Mouse (Mus musculus): ENCODE data around the gene Ak4. TPM values are rescaled to one million over a fixed set of nuclear protein-coding genes. Genes with fewer than 3 reads are reported as not detected.

The Ak4 gene
- polyA plus RNA-seq, 1 experiment from 2014 or later: 28.1 TPM

- H3K9me3 ChIP-seq (replicated peaks; ENCODE audit: control insufficient read depth, low read length): no peaks in the 10 kb centered on the region
- H3K27me3 ChIP-seq (ENCODE audit: control insufficient read depth, insufficient read depth, low read length): peaks cover 29% of the 10 kb centered on the region
- H3K36me3 ChIP-seq (ENCODE audit: control insufficient read depth, insufficient read depth, low read length): no peaks in the 10 kb centered on the region
- WGBS: 2% methylated on average over 28 of the region's 28 CpGs
- peak overlapping the region; percentile 59 for H3K4me3 ChIP-seq (replicated peaks; ENCODE audit: low read length)
- H3K27ac ChIP-seq (ENCODE audit: low read length): no peak overlapping the region
- peaks cover 7% of the 10 kb centered on the region for H3K4me1 ChIP-seq (ENCODE audit: control insufficient read depth, insufficient read depth, low read length)
- no peak for ATAC-seq (ENCODE audit: insufficient read depth, low FRiP score)
- H3K9ac ChIP-seq (ENCODE audit: low read length): peak overlapping the region; percentile 56
- H3K4me2 ChIP-seq (ENCODE audit: low read depth, low read length): peak overlapping the region; percentile 93
These were observed 77.1 kb downstream of the Ak4 start for GRCm38 (mm10) chr4:101496188-101496533.

DNA sequence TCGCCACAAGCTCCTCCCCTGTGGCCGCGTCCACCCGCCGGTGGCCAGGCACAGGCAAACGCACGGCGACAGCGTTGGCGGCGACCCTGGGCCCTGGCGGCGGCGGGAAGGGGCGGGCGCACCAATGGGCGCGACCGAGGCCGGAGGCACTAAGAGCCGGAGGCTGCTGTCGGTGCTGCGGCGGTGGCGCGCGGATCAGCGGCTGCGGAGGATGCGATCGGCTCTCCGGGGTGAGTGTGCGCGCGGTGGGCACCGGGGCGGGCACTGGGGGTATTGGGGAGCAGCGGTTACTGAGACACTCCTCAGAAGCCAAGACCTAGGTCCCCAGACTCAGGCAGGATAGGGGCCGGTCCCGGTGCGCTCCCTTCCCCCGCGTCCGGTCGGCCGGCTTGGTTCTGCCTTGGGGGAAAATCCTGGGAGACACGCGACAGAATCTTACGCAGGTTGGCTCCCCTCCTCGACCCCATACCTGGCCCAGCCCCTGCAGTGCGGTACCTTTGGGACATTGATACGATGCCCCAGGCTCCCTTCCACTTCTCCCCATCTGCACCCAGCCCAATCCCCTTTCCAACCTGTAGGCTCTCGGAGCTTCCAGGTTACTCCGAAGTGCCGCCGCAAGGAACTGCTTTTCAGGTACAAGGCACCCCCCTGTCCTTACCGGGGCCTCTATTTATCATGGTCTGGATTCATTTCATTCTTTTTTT, 77.6 kb downstream of the Ak4 start, which contains the start of gene Dnajc6:
TSS of gene Dnajc6 (plus strand) at position 115 of the 704 bp plus-strand sequence.
- Histone ChIP-seq H3K9ac (ENCODE audit: low read length) (peak within 1 kb of the TSS; percentile 56), H3K4me3 (replicated peaks; ENCODE audit: low read length) (peak within 1 kb of the TSS; percentile 59), H3K27me3 (ENCODE audit: control insufficient read depth, insufficient read depth, low read length) (peaks cover 29% of the 10 kb centered on the region), H3K27ac (ENCODE audit: low read length) (no peak within 1 kb of the TSS), H3K4me1 (ENCODE audit: control insufficient read depth, insufficient read depth, low read length) (peaks cover 7% of the 10 kb centered on the region), H3K36me3 (ENCODE audit: control insufficient read depth, insufficient read depth, low read length) (no peaks in the 10 kb centered on the region), H3K9me3 (replicated peaks; ENCODE audit: control insufficient read depth, low read length) (no peaks in the 10 kb centered on the region), H3K4me2 (ENCODE audit: low read depth, low read length) (peak within 1 kb of the TSS; percentile 93)
- ATAC-seq (ENCODE audit: insufficient read depth, low FRiP score): peak; percentile 33; the same call in 1 of the 2 replicates
- WGBS: 2% methylated on average over 57 of the region's 57 CpGs

- Histone ChIP-seq H3K27me3 (ENCODE audit: control insufficient read depth, insufficient read depth, low read length) (peaks cover 29% of the 10 kb centered on the region), H3K27ac (ENCODE audit: low read length) (no peak overlapping the region), H3K4me1 (ENCODE audit: control insufficient read depth, insufficient read depth, low read length) (peaks cover 7% of the 10 kb centered on the region), H3K9me3 (replicated peaks; ENCODE audit: control insufficient read depth, low read length) (no peaks in the 10 kb centered on the region), H3K9ac (ENCODE audit: low read length) (no peak overlapping the region), H3K36me3 (ENCODE audit: control insufficient read depth, insufficient read depth, low read length) (no peaks in the 10 kb centered on the region), H3K4me2 (ENCODE audit: low read depth, low read length) (peak overlapping the region; percentile 93), H3K4me3 (replicated peaks; ENCODE audit: low read length) (peak overlapping the region; percentile 59)
- WGBS: 3% methylated on average over 14 of the region's 14 CpGs
- ATAC-seq (ENCODE audit: insufficient read depth, low FRiP score): no peak
These were observed 78.3 kb downstream of the Ak4 start for GRCm38 (mm10) chr4:101497336-101497735.

DNA sequence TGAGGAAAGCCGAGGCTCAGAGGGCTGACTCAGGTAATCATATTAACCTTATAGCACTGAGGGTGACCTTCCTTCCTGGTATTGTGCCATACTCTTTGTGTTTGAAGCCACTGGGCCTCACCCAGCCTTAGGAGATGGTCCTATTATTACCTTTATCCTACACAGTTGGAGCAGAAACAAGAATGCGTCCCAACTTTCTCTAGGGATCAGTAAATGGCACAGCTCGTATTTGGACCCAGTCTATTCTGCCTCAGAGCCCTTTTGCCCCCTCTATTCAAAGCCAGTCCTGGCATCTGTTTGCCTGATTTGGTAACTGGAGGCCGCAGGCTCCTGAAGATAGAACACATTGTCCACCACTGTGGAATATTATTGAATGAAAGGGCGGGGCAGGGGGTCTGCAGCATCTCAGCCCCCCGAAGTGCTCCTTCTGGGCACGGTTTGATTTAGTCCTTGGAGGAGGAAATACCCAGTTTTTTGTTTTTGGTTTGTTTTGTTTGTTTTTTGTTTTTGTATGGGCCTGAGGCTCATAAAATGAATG, 85.5 kb downstream of the Ak4 start:
- no peak overlapping the region for H3K9ac ChIP-seq (ENCODE audit: low read length)
- H3K4me2 ChIP-seq (ENCODE audit: low read depth, low read length): no peak overlapping the region
- no peaks in the 10 kb centered on the region for H3K9me3 ChIP-seq (replicated peaks; ENCODE audit: control insufficient read depth, low read length)
- ATAC-seq (ENCODE audit: insufficient read depth, low FRiP score): no peak
- peaks cover 14% of the 10 kb centered on the region for H3K4me1 ChIP-seq (ENCODE audit: control insufficient read depth, insufficient read depth, low read length)
- no peaks in the 10 kb centered on the region for H3K36me3 ChIP-seq (ENCODE audit: control insufficient read depth, insufficient read depth, low read length)
- H3K4me3 ChIP-seq (replicated peaks; ENCODE audit: low read length): no peak overlapping the region
- H3K27ac ChIP-seq (ENCODE audit: low read length): no peak overlapping the region
- H3K27me3 ChIP-seq (ENCODE audit: control insufficient read depth, insufficient read depth, low read length): peaks cover 7% of the 10 kb centered on the region; the same call in 1 of the 2 replicates
- WGBS: 73% methylated on average over 7 of the region's 7 CpGs

DNA sequence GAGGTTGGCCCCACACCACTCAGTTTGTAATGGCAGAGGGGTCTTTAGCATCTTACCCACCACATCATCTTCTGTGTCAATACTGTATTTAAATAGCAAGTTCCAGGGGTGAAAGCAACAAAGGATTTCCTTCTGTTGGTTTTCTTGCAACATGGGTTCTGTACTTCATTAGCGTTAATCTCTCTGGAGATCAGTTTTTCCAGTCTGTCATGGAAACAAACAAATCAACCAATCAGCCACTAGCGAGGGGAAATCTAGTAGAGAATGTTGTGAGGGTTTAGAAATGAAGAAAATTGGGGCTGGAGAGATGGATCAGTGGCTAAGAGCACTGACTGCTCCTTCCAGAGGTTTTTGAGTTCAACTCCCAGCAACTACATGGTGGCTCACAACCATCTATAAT, 86.9 kb downstream of the Ak4 start:
- 59% methylated on average over 2 of the region's 2 CpGs for WGBS
- Histone ChIP-seq H3K36me3 (ENCODE audit: control insufficient read depth, insufficient read depth, low read length) (no peaks in the 10 kb centered on the region), H3K4me2 (ENCODE audit: low read depth, low read length) (no peak overlapping the region), H3K4me1 (ENCODE audit: control insufficient read depth, insufficient read depth, low read length) (peaks cover 14% of the 10 kb centered on the region), H3K9ac (ENCODE audit: low read length) (no peak overlapping the region), H3K27me3 (ENCODE audit: control insufficient read depth, insufficient read depth, low read length) (peaks cover 7% of the 10 kb centered on the region; the same call in 1 of the 2 replicates), H3K9me3 (replicated peaks; ENCODE audit: control insufficient read depth, low read length) (no peaks in the 10 kb centered on the region), H3K4me3 (replicated peaks; ENCODE audit: low read length) (no peak overlapping the region), H3K27ac (ENCODE audit: low read length) (no peak overlapping the region)
- ATAC-seq (ENCODE audit: insufficient read depth, low FRiP score): no peak

- no peaks in the 10 kb centered on the region for H3K36me3 ChIP-seq (ENCODE audit: control insufficient read depth, insufficient read depth, low read length)
- H3K4me1 ChIP-seq (ENCODE audit: control insufficient read depth, insufficient read depth, low read length): peaks cover 14% of the 10 kb centered on the region
- H3K4me3 ChIP-seq (replicated peaks; ENCODE audit: low read length): no peak overlapping the region
- no peak overlapping the region for H3K9ac ChIP-seq (ENCODE audit: low read length)
- peaks cover 7% of the 10 kb centered on the region; the same call in 1 of the 2 replicates for H3K27me3 ChIP-seq (ENCODE audit: control insufficient read depth, insufficient read depth, low read length)
- no peak overlapping the region for H3K4me2 ChIP-seq (ENCODE audit: low read depth, low read length)
- no peak overlapping the region for H3K27ac ChIP-seq (ENCODE audit: low read length)
- no peak for ATAC-seq (ENCODE audit: insufficient read depth, low FRiP score)
- H3K9me3 ChIP-seq (replicated peaks; ENCODE audit: control insufficient read depth, low read length): no peaks in the 10 kb centered on the region
These were observed 87.3 kb downstream of the Ak4 start for GRCm38 (mm10) chr4:101506372-101506771.

- 11% methylated on average over 24 of the region's 24 CpGs for WGBS
- H3K9me3 ChIP-seq (replicated peaks; ENCODE audit: control insufficient read depth, low read length): no peaks in the 10 kb centered on the region
- no peak for ATAC-seq (ENCODE audit: insufficient read depth, low FRiP score)
- no peaks in the 10 kb centered on the region for H3K36me3 ChIP-seq (ENCODE audit: control insufficient read depth, insufficient read depth, low read length)
- H3K4me3 ChIP-seq (replicated peaks; ENCODE audit: low read length): peak overlapping the region; percentile 45
- H3K9ac ChIP-seq (ENCODE audit: low read length): peak overlapping the region; percentile 59
- peaks cover 7% of the 10 kb centered on the region; the same call in 1 of the 2 replicates for H3K27me3 ChIP-seq (ENCODE audit: control insufficient read depth, insufficient read depth, low read length)
- H3K27ac ChIP-seq (ENCODE audit: low read length): no peak overlapping the region
- H3K4me1 ChIP-seq (ENCODE audit: control insufficient read depth, insufficient read depth, low read length): peaks cover 14% of the 10 kb centered on the region
- H3K4me2 ChIP-seq (ENCODE audit: low read depth, low read length): peak overlapping the region; percentile 69
These were observed 88.7 kb downstream of the Ak4 start for GRCm38 (mm10) chr4:101507571-101508422.

GRCm38 (mm10) chr4:101508431-101508830, 89.4 kb downstream of the Ak4 start:
- Histone ChIP-seq H3K4me2 (ENCODE audit: low read depth, low read length) (peak overlapping the region; percentile 72), H3K4me1 (ENCODE audit: control insufficient read depth, insufficient read depth, low read length) (peaks cover 14% of the 10 kb centered on the region), H3K27ac (ENCODE audit: low read length) (no peak overlapping the region), H3K36me3 (ENCODE audit: control insufficient read depth, insufficient read depth, low read length) (no peaks in the 10 kb centered on the region), H3K4me3 (replicated peaks; ENCODE audit: low read length) (peak overlapping the region; percentile 42), H3K27me3 (ENCODE audit: control insufficient read depth, insufficient read depth, low read length) (peaks cover 7% of the 10 kb centered on the region; the same call in 1 of the 2 replicates), H3K9me3 (replicated peaks; ENCODE audit: control insufficient read depth, low read length) (no peaks in the 10 kb centered on the region), H3K9ac (ENCODE audit: low read length) (peak overlapping the region; percentile 64)
- no peak for ATAC-seq (ENCODE audit: insufficient read depth, low FRiP score)
- 2% methylated on average over 10 of the region's 10 CpGs for WGBS
